Mouse (Mus musculus) forebrain, embryonic 15.5 days (tissue): ENCODE data around the gene Orai3. TPM values are rescaled to one million over a fixed set of nuclear protein-coding genes. Genes with fewer than 3 reads are reported as not detected.
"Not testable (repeated sequence)": the region's sequence is repeated elsewhere in the genome, so short reads cannot be mapped to it uniquely, and the experiment has no call there.

Source experiments
- ATAC-seq: fragments of 200-750 bp; cut with Nextera tagmentation; replicated peaks from 2 replicates; pipeline ENCODE4 v1.8.0; 2017; ENCODE audit warnings: mild to moderate bottlenecking, moderate TSS enrichment, moderate library complexity
- H3K27ac ChIP-seq: fragments of 300-500 bp; sonication (generic); replicated peaks from 2 replicates; pipeline ENCODE4 v1.5.1; 2015; ENCODE audit warnings: mild to moderate bottlenecking, inconsistent platforms
- H3K27me3 ChIP-seq: fragments of 300-500 bp; sonication (generic); 2 replicates; pipeline ENCODE4 v1.6.1; 2015; ENCODE audit warnings: inconsistent platforms
- H3K36me3 ChIP-seq: fragments of 300-500 bp; sonication (generic); 2 replicates; pipeline ENCODE4 v1.6.1; 2015; ENCODE audit warnings: mild to moderate bottlenecking, inconsistent platforms
- H3K4me1 ChIP-seq: fragments of 300-500 bp; sonication (generic); 2 replicates; pipeline ENCODE4 v1.6.1; 2015; ENCODE audit warnings: inconsistent platforms
- H3K4me2 ChIP-seq: fragments of 300-500 bp; sonication (generic); replicated peaks from 2 replicates; pipeline ENCODE4 v1.6.1; 2015; ENCODE audit warnings: mild to moderate bottlenecking, inconsistent platforms
- H3K4me3 ChIP-seq: fragments of 300-500 bp; sonication (generic); 2 replicates; pipeline ENCODE4 v1.5.1; 2015; ENCODE audit warnings: mild to moderate bottlenecking, inconsistent platforms
- H3K9ac ChIP-seq: fragments of 300-500 bp; sonication (generic); replicated peaks from 2 replicates; pipeline ENCODE4 v1.6.1; 2015; ENCODE audit warnings: mild to moderate bottlenecking, inconsistent platforms
- H3K9me3 ChIP-seq: fragments of 300-500 bp; sonication (generic); 2 replicates; pipeline ENCODE4 v1.6.1; 2016; ENCODE audit warnings: inconsistent platforms
- WGBS: fragments of 180-500 bp; shearing (Covaris S2); methylation state at CpG from one replicate; pipeline ENCODE4 v1.1.7; 2015; ENCODE audit warnings: mixed read lengths; 5-methylcytosine and 5-hydroxymethylcytosine counted together
- polyA plus RNA-seq: library from polyadenylated mRNA; unstranded; fragments of >200 nt; fragmentation: Nextera tagmentation; extraction: Ambion mirVana; gene quantifications from 2 replicates; pipeline ENCODE4 v1.2.1, GENCODE M21; 2015

Orai3 gene
- polyA plus RNA-seq = 8.7 and 8.8 TPM in 2 replicates

GRCm38 (mm10) chr7:127769651-127770038 lies at the start of gene Orai3:
Gene Orai3, plus strand, starts transcription at chr7:127769815.
- H3K36me3 ChIP-seq = peaks cover 34% of the 10 kb centered on the region
- H3K27me3 ChIP-seq = no peaks in the 10 kb centered on the region
- H3K27ac ChIP-seq = peak within 1 kb of the TSS; percentile 79
- no peaks in the 10 kb centered on the region for H3K9me3 ChIP-seq
- H3K4me1 ChIP-seq = peaks cover 30% of the 10 kb centered on the region
- 1% methylated on average over 24 of the region's 24 CpGs for WGBS
- peak within 1 kb of the TSS; percentile 67 for H3K4me2 ChIP-seq
- peak within 1 kb of the TSS; percentile 45 for H3K4me3 ChIP-seq
- H3K9ac ChIP-seq = peak within 1 kb of the TSS; percentile 52
- ATAC-seq = peak; percentile 50

DNA sequence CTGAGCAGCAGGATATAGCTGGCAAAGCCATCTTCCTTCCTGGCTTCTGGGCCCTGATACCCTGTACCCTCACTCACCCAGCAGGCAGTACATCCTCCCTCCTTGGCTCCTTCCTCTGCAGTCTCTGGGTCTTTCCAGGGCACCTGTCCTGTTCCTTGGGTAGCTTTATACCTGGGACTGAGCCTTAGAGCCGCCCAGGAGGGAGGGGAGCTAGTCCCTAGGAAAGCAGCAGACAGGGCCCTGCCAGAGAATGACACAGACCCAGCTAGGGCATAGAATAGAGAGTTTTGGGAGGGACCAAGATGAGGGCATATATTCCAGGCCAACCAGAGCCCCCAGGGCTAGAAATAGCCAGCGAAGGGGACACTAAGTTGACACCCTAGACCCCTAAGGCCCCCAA lies 44.1 kb upstream of the Orai3 start:
- H3K9ac ChIP-seq = no peak overlapping the region
- no peak overlapping the region for H3K4me3 ChIP-seq
- 32% methylated on average over 2 of the region's 2 CpGs for WGBS
- no peak overlapping the region for H3K27ac ChIP-seq
- no peaks in the 10 kb centered on the region for H3K27me3 ChIP-seq
- no peaks in the 10 kb centered on the region for H3K4me1 ChIP-seq
- no peaks in the 10 kb centered on the region for H3K9me3 ChIP-seq
- no peak for ATAC-seq
- no peaks in the 10 kb centered on the region for H3K36me3 ChIP-seq
- H3K4me2 ChIP-seq = no peak overlapping the region

DNA sequence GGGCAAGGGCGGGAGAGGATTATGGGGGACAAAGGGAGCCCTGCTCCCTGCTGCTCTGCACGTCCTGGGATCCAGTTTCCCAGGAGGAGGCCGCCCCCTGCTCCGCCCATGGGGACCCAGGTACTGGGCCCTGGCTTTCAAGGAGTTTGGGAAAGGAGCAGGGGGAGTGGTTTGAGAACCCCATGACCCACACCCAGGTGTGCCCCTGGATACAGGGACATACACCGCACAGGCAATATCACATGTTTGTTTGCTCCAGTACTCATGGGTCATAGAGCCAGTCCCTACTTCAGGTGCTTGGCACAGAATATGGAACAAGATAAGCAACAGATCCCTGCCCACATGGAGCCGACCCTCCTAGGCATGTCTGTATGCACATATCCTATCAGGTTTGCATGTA lies 43.7 kb upstream of the Orai3 start:
- WGBS = 49% methylated on average over 6 of the region's 6 CpGs
- Histone ChIP-seq H3K9me3 (no peaks in the 10 kb centered on the region), H3K4me2 (no peak overlapping the region), H3K9ac (no peak overlapping the region), H3K27ac (no peak overlapping the region), H3K4me3 (no peak overlapping the region), H3K27me3 (no peaks in the 10 kb centered on the region), H3K4me1 (no peaks in the 10 kb centered on the region), H3K36me3 (no peaks in the 10 kb centered on the region)
- ATAC-seq = no peak

DNA sequence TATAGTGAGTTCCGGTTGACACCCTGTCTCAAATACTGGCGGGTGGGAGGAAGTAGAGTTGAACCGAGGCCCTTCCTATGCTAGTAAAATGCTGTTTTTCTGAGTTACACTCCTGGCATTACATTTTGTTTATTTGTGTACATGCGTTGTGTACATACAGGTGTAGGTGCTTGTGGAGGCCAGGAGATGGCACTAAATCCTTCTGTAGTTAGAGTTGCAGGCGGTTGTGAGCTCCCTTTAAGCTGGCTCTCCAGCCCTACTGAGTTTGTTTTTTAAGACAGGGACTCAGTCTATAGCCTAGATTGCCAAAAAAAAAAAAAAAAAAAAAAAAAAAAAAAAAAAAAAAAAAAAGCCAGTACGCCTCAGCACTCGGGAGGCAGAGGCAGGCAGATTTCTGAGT lies 41.7 kb upstream of the Orai3 start:
- ATAC-seq = no peak
- 84% methylated on average over 7 of the region's 7 CpGs for WGBS
- H3K4me1 ChIP-seq = no peaks in the 10 kb centered on the region
- no peaks in the 10 kb centered on the region for H3K36me3 ChIP-seq
- H3K4me2 ChIP-seq = no peak overlapping the region
- no peaks in the 10 kb centered on the region for H3K9me3 ChIP-seq
- no peak overlapping the region for H3K27ac ChIP-seq
- H3K9ac ChIP-seq = no peak overlapping the region
- H3K27me3 ChIP-seq = no peaks in the 10 kb centered on the region
- no peak overlapping the region for H3K4me3 ChIP-seq

DNA sequence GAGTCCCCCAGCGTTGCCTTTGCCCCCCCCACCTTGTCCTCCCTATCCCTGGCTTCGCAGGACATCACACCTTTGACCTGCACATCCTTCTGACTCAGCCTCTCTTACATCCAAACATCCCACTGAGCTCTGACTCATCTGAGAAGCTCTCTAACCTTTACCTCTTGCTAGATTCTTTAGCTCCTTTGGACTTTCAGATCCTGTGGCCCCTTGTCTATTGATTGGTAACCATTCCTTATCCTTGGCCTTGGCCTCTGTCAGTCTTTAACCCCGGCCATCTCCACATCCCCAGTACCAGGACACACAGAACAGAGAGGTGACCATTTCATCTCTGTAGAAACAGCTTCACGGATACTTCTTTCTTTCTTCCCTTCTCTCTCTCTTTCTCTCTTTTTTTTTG lies 39.4 kb upstream of the Orai3 start:
- no peaks in the 10 kb centered on the region for H3K9me3 ChIP-seq
- no peaks in the 10 kb centered on the region for H3K27me3 ChIP-seq
- no peak for ATAC-seq
- 65% methylated on average over 4 of the region's 4 CpGs for whole genome bisulfite sequencing
- no peak overlapping the region for H3K4me3 ChIP-seq
- H3K9ac ChIP-seq = no peak overlapping the region
- no peak overlapping the region for H3K4me2 ChIP-seq
- H3K27ac ChIP-seq = no peak overlapping the region
- H3K36me3 ChIP-seq = no peaks in the 10 kb centered on the region
- no peaks in the 10 kb centered on the region for H3K4me1 ChIP-seq

DNA sequence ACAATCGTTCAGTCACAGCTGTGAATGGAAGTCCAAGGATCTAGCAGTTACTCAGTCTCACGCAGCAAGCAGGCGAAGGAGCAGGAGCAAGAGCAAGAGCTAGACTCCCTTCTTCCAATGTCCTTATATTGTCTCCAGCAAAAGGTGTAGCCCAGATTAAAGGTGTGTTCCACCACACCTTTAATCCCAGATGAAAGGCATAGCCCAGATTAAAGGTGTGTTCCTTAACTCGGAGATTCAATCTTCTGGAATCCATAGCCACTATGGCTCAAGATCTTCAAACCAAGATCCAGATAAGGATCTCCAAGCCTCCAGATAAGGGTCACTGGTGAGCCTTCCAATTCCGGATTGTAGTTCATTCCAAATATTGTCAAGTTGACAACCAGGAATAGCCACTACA lies 37.5 kb upstream of the Orai3 start, which contains the start of gene Ctf2:
TSS of gene Ctf2 (minus strand) at position 101 of the 400 bp plus-strand sequence.
- not testable (repeated sequence) for H3K9ac ChIP-seq, H3K4me2 ChIP-seq, H3K36me3 ChIP-seq, H3K4me1 ChIP-seq, H3K4me3 ChIP-seq, ATAC-seq, H3K9me3 ChIP-seq, H3K27ac ChIP-seq, H3K27me3 ChIP-seq
- no CpG with 5 or more reads among the region's 5 CpGs for WGBS

GRCm38 (mm10) chr7:127744366-127745045 lies 25.1 kb upstream of the Orai3 start, which contains the start of gene Fbxl19:
Gene Fbxl19, plus strand, starts transcription at chr7:127744543.
- H3K9me3 ChIP-seq = no peaks in the 10 kb centered on the region
- no peak for ATAC-seq
- under 1% methylated on average over 26 of the region's 26 CpGs for WGBS

DNA sequence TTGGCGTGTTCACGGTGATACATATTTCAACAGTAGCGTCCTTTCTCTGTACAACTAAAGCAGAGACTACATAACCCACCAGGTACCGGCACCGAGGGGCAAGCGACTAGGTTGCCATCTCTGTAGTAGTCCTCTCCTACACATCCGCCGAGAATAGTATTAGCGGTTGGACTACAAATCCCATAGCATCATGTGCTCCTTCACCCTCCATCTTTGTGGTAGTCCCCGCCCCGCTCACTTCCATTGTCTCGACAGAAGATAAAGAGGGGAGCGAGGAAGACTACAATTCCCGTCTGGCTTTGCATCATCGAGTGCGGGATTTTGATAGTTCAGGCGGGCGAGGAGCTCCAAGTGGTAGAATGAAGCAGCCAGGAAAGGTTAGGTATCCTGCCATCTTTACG lies 24.4 kb upstream of the Orai3 start:
- peak; percentile 93 for ATAC-seq
- Histone ChIP-seq H3K9me3 (no peaks in the 10 kb centered on the region), H3K36me3 (peaks cover 18% of the 10 kb centered on the region), H3K27ac (peak overlapping the region; percentile 96), H3K4me1 (peaks cover 20% of the 10 kb centered on the region), H3K4me3 (peak overlapping the region; percentile 95), H3K9ac (peak overlapping the region; percentile 96), H3K4me2 (peak overlapping the region; percentile 87), H3K27me3 (no peaks in the 10 kb centered on the region)
- under 1% methylated on average over 19 of the region's 19 CpGs for WGBS

More at GRCm38 (mm10) chr7:127744366-127745045, 25.1 kb upstream of the Orai3 start, which contains the start of gene Fbxl19:
- Histone ChIP-seq H3K27ac (peak within 1 kb of the TSS; percentile 96), H3K4me3 (peak within 1 kb of the TSS; percentile 95), H3K9ac (peak within 1 kb of the TSS; percentile 96), H3K4me2 (peak within 1 kb of the TSS; percentile 87), H3K36me3 (peaks cover 11% of the 10 kb centered on the region), H3K4me1 (peaks cover 20% of the 10 kb centered on the region), H3K27me3 (no peaks in the 10 kb centered on the region)

DNA sequence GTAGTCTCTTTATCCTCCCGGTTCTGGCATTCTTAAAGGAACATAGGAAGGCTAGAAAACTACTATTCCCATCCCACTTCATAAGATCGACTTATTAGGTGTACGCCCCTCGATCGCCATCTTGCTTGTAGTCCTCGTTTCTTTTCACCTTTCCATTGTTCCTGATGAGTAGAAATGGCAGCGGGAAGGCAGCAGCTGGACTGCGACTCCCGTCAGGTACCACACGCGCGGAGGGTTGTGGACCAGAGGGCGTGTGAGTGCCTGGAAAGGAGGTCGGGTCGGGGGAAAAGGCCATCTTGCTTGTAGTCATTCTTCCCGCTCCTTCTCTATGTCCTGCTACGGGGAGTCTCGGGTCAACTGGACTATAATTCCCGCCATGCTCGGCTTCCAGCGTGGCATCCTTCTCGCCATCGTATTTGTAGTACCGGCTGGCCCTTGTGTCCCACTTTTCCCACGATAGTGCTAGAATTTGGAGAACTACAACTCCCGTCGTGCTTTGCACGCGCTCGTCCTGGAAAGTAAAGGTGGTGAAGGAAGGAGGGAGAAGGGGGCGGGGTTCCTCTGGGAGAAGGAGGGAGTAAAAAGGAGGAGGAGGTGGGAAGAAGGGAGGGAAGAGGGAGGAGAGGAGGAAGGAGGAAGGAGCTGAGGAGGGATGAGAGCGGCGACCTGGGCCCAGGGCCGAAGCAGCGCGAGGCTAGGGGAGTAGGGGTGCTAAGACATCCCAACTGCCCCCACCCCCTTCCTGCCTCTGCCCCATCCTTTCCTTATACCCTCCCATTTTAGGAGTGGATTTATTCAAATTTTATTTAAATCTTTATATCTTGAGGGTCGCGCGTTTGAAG lies 23.7 kb upstream of the Orai3 start:
- no peaks in the 10 kb centered on the region for H3K27me3 ChIP-seq
- no peaks in the 10 kb centered on the region for H3K9me3 ChIP-seq
- ATAC-seq = peak; percentile 90
- H3K36me3 ChIP-seq = peaks cover 25% of the 10 kb centered on the region
- WGBS = under 1% methylated on average over 38 of the region's 39 CpGs
- H3K4me2 ChIP-seq = peak overlapping the region; percentile 87
- H3K9ac ChIP-seq = peak overlapping the region; percentile 96
- peak overlapping the region; percentile 95 for H3K4me3 ChIP-seq
- H3K4me1 ChIP-seq = peaks cover 20% of the 10 kb centered on the region
- peak overlapping the region; percentile 96 for H3K27ac ChIP-seq

- H3K36me3 ChIP-seq = peaks cover 34% of the 10 kb centered on the region
- H3K4me3 ChIP-seq = peak overlapping the region; percentile 95
- H3K9ac ChIP-seq = peak overlapping the region; percentile 96
- peaks cover 20% of the 10 kb centered on the region for H3K4me1 ChIP-seq
- H3K9me3 ChIP-seq = no peaks in the 10 kb centered on the region
- H3K27ac ChIP-seq = peak overlapping the region; percentile 96
- ATAC-seq = no peak; the same call in 1 of the 2 replicates
- peak overlapping the region; percentile 87 for H3K4me2 ChIP-seq
- WGBS = 2% methylated on average over 24 of the region's 62 CpGs
- no peaks in the 10 kb centered on the region for H3K27me3 ChIP-seq
Observed at GRCm38 (mm10) chr7:127746494-127747491, 22.8 kb upstream of the Orai3 start.

GRCm38 (mm10) chr7:127747559-127748234 lies 21.9 kb upstream of the Orai3 start:
- Histone ChIP-seq H3K4me2 (peak overlapping the region; percentile 87), H3K9ac (peak overlapping the region; percentile 96), H3K27ac (peak overlapping the region; percentile 96), H3K4me3 (peak overlapping the region; percentile 95), H3K36me3 (peaks cover 43% of the 10 kb centered on the region), H3K4me1 (peaks cover 20% of the 10 kb centered on the region), H3K27me3 (no peaks in the 10 kb centered on the region), H3K9me3 (no peaks in the 10 kb centered on the region)
- WGBS = 30% methylated on average over 6 of the region's 6 CpGs
- no peak for ATAC-seq
